Mouse (Mus musculus) heart, adult 18-20 months (tissue): ENCODE results near the gene Ppid. TPM values are rescaled to one million over a fixed set of nuclear protein-coding genes. Genes with fewer than 3 reads are reported as not detected.

Experiments
- total RNA-seq, 2 experiments: library from RNA; stranded (reverse); gene quantifications; 2 replicates each; pipeline ENCODE4 v1.2.3; 2021

Gene Ppid
- total RNA-seq, 2 experiments from 2014 or later = 41.9 to 43.6 TPM

Other genes with a start within 250 kb of the Ppid start
- 10 to 100 TPM; 24.7 to 24.8 TPM for gene Fnip2, start 23.5 kb upstream of the Ppid start, total RNA-seq
- 1 to 10 TPM; 1.6 to 1.8 TPM for gene 4930579G24Rik, start 37.7 kb downstream of the Ppid start, total RNA-seq
- 100 to 1,000 TPM; 616 to 630 TPM for gene Etfdh, start 38.2 kb downstream of the Ppid start, total RNA-seq
- 1 to 10 TPM; 1.6 to 1.7 TPM for gene Rxfp1, start 146.5 kb downstream of the Ppid start, total RNA-seq